Mouse (Mus musculus): ENCODE results near the gene Engase. TPM values are rescaled to one million over a fixed set of nuclear protein-coding genes. Genes with fewer than 3 reads are reported as not detected.

Gene Engase
- polyA plus RNA-seq, 1 experiment from 2014 or later: 6.4 TPM

DNA sequence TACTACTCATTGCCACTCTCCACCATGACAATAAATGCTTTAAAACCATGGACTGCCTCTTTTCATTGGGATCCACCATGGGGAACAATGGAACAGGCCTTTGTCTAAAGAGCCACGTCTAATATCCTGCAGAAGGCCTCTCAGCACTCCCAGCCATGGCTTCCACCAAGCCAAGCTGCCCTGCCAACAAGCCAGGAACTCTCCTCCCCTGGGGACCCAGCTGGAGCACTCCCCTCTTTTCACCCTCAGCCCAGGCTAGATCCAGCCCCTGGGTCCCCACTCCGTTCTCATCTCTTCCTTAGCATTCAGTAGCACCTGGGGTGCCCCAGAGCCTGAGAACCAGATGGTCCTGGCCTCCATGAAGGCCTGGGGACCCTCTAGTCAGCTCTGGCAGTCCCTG lies 23.7 kb upstream of the Engase start:
- H3K27ac ChIP-seq (ENCODE audit: low read depth, low read length): no peak overlapping the region
- no peak overlapping the region for H3K4me3 ChIP-seq (ENCODE audit: low read depth, low read length)
- no peaks in the 10 kb centered on the region for H3K4me1 ChIP-seq (ENCODE audit: control insufficient read depth, insufficient read depth, low read length)
- no peaks in the 10 kb centered on the region for H3K36me3 ChIP-seq (ENCODE audit: control insufficient read depth, insufficient read depth, low read length)
- no peak overlapping the region for H3K4me2 ChIP-seq
- 59% methylated on average over 2 of the region's 2 CpGs for WGBS
- no peak overlapping the region for H3K9ac ChIP-seq (ENCODE audit: low read length)
- ATAC-seq (ENCODE audit: low FRiP score): no peak
- H3K9me3 ChIP-seq (ENCODE audit: control insufficient read depth, low read length): no peaks in the 10 kb centered on the region
- no peaks in the 10 kb centered on the region for H3K27me3 ChIP-seq (ENCODE audit: control insufficient read depth, insufficient read depth, low read length)
- DNase-seq (ENCODE audit: low spot score, missing footprints): no peak

DNA sequence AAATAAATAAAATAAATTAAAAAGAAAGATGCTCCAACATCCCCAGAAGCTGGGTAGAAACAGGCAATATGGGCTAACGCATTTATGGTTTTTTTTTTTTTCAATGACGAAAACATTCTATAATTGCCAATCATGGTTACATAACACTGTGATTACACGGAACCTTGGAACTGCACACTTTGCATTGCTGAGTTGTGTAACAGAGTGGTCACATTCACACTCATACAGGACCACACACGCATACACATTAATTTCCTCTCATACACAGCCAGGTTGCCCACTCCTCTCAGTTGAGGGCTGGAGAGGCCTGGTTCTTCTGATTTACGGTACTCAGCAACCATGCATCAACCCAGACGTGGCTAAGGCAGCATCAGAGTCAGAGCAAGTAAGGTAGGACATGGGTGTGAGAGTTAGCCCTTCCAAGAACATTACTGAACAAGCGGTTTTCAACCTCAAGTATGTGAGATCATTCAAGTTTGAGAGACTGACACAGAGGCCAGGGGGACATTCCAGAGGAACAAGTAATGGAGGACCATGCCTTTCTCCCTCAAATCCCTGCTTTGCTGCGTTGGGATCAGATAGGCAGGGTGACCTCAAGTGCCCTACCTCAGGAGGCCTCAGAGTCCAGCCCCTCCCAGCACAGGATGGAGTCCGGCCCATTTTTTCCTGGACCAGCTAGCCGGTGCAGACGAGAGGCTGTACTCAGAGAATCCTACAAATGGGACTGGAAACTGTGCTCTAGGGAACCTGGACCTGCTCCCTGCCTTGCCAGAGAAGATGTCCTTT lies 22.6 kb upstream of the Engase start:
- Histone ChIP-seq H3K9me3 (ENCODE audit: control insufficient read depth, low read length) (no peaks in the 10 kb centered on the region), H3K9ac (ENCODE audit: low read length) (no peak overlapping the region), H3K27ac (ENCODE audit: low read depth, low read length) (no peak overlapping the region), H3K4me2 (no peak overlapping the region), H3K36me3 (ENCODE audit: control insufficient read depth, insufficient read depth, low read length) (no peaks in the 10 kb centered on the region), H3K4me1 (ENCODE audit: control insufficient read depth, insufficient read depth, low read length) (no peaks in the 10 kb centered on the region), H3K4me3 (ENCODE audit: low read depth, low read length) (no peak overlapping the region), H3K27me3 (ENCODE audit: control insufficient read depth, insufficient read depth, low read length) (no peaks in the 10 kb centered on the region)
- DNase-seq (ENCODE audit: low spot score, missing footprints) (no peak), ATAC-seq (ENCODE audit: low FRiP score) (no peak)
- 73% methylated on average over 11 of the region's 11 CpGs for WGBS

DNA sequence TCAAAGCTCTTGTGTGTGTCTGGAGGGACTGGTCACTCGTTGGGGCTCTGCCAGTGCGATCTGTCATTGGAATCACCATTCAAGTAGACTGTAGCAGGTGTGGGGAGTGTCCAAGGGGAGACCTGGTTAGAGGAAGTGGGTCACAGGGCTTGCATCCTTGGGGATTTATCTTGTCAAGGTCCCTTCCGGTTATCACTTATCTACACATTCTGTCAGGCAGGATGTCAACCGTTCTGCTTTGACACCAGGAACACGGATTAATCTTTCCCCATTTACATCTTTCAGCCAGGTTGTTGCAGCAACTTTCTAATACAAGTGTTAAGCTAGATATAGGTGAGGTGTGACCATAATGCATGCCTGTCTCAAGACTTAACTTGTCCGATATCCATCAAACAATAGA lies 20.8 kb upstream of the Engase start:
- WGBS: 89% methylated on average over 6 of the region's 6 CpGs
- Histone ChIP-seq H3K27me3 (ENCODE audit: control insufficient read depth, insufficient read depth, low read length) (no peaks in the 10 kb centered on the region), H3K4me2 (no peak overlapping the region), H3K27ac (ENCODE audit: low read depth, low read length) (no peak overlapping the region), H3K4me3 (ENCODE audit: low read depth, low read length) (no peak overlapping the region), H3K4me1 (ENCODE audit: control insufficient read depth, insufficient read depth, low read length) (no peaks in the 10 kb centered on the region), H3K36me3 (ENCODE audit: control insufficient read depth, insufficient read depth, low read length) (no peaks in the 10 kb centered on the region), H3K9me3 (ENCODE audit: control insufficient read depth, low read length) (no peaks in the 10 kb centered on the region), H3K9ac (ENCODE audit: low read length) (no peak overlapping the region)
- DNase-seq (ENCODE audit: low spot score, missing footprints) (no peak), ATAC-seq (ENCODE audit: low FRiP score) (no peak)

DNA sequence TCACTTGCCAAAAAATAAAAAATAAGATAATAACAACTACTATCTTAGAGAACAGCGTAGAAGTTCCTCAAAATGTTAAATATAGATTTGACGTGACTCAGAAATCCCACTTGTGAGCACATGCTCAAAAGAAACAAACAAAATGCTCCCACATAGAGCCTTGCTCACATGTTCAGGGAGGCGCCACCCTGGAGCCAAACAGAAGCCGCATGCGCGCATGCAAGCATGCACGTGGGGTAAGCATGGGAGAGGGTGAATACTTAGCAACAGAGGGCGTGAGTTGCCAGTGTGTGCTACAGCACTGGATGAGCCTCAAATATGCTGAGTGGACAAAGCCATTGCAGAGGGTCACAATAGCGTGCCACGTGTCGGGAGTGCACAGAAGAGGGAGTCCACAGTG lies 19.7 kb upstream of the Engase start:
- no peaks in the 10 kb centered on the region for H3K36me3 ChIP-seq (ENCODE audit: control insufficient read depth, insufficient read depth, low read length)
- H3K9me3 ChIP-seq (ENCODE audit: control insufficient read depth, low read length): no peaks in the 10 kb centered on the region
- DNase-seq (ENCODE audit: low spot score, missing footprints): no peak
- no peaks in the 10 kb centered on the region for H3K4me1 ChIP-seq (ENCODE audit: control insufficient read depth, insufficient read depth, low read length)
- no peak overlapping the region for H3K27ac ChIP-seq (ENCODE audit: low read depth, low read length)
- WGBS: 84% methylated on average over 11 of the region's 11 CpGs
- no peak overlapping the region for H3K4me3 ChIP-seq (ENCODE audit: low read depth, low read length)
- ATAC-seq (ENCODE audit: low FRiP score): no peak
- H3K27me3 ChIP-seq (ENCODE audit: control insufficient read depth, insufficient read depth, low read length): no peaks in the 10 kb centered on the region
- no peak overlapping the region for H3K9ac ChIP-seq (ENCODE audit: low read length)
- no peak overlapping the region for H3K4me2 ChIP-seq

DNA sequence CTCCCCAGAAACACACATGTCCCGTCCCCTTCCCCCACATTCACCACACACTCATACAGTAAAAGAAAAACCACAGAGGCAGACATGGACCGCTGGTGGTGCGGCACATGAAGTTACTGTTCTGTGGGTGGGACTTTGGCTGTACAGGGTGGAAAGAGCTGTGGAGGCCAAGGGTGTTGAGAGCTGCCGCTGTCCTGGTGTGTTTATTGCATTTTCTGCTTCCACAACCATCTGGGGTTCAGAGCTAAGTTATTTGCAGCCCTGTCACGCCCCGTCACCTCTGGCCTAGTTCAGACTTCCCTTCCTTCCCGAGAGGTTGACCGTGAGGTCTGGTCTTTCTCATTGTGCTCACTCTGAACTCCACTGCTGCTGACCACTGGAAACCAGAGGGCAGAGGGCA lies 17.6 kb upstream of the Engase start:
- H3K27me3 ChIP-seq (ENCODE audit: control insufficient read depth, insufficient read depth, low read length): no peaks in the 10 kb centered on the region
- no peaks in the 10 kb centered on the region for H3K9me3 ChIP-seq (ENCODE audit: control insufficient read depth, low read length)
- no peaks in the 10 kb centered on the region for H3K4me1 ChIP-seq (ENCODE audit: control insufficient read depth, insufficient read depth, low read length)
- H3K4me3 ChIP-seq (ENCODE audit: low read depth, low read length): no peak overlapping the region
- DNase-seq (ENCODE audit: low spot score, missing footprints) (no peak), ATAC-seq (ENCODE audit: low FRiP score) (no peak)
- H3K27ac ChIP-seq (ENCODE audit: low read depth, low read length): no peak overlapping the region
- H3K36me3 ChIP-seq (ENCODE audit: control insufficient read depth, insufficient read depth, low read length): no peaks in the 10 kb centered on the region
- WGBS: 66% methylated on average over 8 of the region's 8 CpGs
- no peak overlapping the region for H3K9ac ChIP-seq (ENCODE audit: low read length)
- no peak overlapping the region for H3K4me2 ChIP-seq

DNA sequence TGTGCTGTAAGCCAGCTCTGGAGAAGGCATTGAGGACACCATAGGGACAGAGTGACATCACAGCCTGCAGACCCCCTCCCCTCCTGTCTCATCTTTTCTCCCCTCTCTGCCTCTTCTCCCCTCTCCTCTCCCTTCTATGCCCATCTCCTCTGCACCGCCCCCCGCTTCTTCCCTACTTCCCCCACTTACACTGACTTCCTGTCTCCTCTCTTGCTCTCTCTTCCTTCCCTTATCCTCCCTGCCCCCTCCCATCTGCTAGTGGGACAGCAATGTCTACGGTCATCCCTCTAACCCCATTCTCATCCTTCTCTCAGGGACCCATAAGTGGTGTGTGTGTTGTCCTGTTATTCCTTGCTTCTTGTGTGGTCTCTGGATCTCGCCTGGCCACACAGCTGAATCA lies 17.1 kb upstream of the Engase start:
- H3K27ac ChIP-seq (ENCODE audit: low read depth, low read length): no peak overlapping the region
- no peaks in the 10 kb centered on the region for H3K36me3 ChIP-seq (ENCODE audit: control insufficient read depth, insufficient read depth, low read length)
- H3K9ac ChIP-seq (ENCODE audit: low read length): no peak overlapping the region
- no peaks in the 10 kb centered on the region for H3K9me3 ChIP-seq (ENCODE audit: control insufficient read depth, low read length)
- H3K27me3 ChIP-seq (ENCODE audit: control insufficient read depth, insufficient read depth, low read length): no peaks in the 10 kb centered on the region
- no peak overlapping the region for H3K4me3 ChIP-seq (ENCODE audit: low read depth, low read length)
- ATAC-seq (ENCODE audit: low FRiP score) (no peak), DNase-seq (ENCODE audit: low spot score, missing footprints) (no peak)
- H3K4me2 ChIP-seq: no peak overlapping the region
- 79% methylated on average over 4 of the region's 4 CpGs for WGBS
- H3K4me1 ChIP-seq (ENCODE audit: control insufficient read depth, insufficient read depth, low read length): no peaks in the 10 kb centered on the region

DNA sequence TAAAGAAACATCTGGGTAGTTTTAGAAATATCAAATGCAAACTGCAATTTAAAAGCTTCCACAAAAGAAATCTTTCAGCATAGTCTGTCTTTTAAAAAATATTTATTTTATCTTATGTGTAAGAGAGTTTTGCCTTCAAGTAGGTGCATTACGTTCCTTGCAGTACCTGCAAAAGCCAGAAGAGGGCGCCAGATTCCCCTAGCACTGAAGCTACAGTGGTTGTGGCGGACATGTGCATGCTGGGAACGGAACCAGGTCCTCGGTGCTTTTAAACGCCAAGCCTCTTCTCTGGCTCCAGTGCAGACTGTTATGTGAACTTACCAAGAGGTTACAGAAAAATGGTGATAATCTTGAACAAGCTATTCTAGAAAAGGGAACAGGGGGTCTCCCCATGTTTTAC lies 16.3 kb upstream of the Engase start:
- DNase-seq (ENCODE audit: low spot score, missing footprints) (no peak), ATAC-seq (ENCODE audit: low FRiP score) (no peak)
- H3K36me3 ChIP-seq (ENCODE audit: control insufficient read depth, insufficient read depth, low read length): no peaks in the 10 kb centered on the region
- H3K4me3 ChIP-seq (ENCODE audit: low read depth, low read length): no peak overlapping the region
- no peak overlapping the region for H3K9ac ChIP-seq (ENCODE audit: low read length)
- H3K27ac ChIP-seq (ENCODE audit: low read depth, low read length): no peak overlapping the region
- no peak overlapping the region for H3K4me2 ChIP-seq
- H3K9me3 ChIP-seq (ENCODE audit: control insufficient read depth, low read length): no peaks in the 10 kb centered on the region
- no peaks in the 10 kb centered on the region for H3K27me3 ChIP-seq (ENCODE audit: control insufficient read depth, insufficient read depth, low read length)
- WGBS: 56% methylated on average over 6 of the region's 6 CpGs
- no peaks in the 10 kb centered on the region for H3K4me1 ChIP-seq (ENCODE audit: control insufficient read depth, insufficient read depth, low read length)

DNA sequence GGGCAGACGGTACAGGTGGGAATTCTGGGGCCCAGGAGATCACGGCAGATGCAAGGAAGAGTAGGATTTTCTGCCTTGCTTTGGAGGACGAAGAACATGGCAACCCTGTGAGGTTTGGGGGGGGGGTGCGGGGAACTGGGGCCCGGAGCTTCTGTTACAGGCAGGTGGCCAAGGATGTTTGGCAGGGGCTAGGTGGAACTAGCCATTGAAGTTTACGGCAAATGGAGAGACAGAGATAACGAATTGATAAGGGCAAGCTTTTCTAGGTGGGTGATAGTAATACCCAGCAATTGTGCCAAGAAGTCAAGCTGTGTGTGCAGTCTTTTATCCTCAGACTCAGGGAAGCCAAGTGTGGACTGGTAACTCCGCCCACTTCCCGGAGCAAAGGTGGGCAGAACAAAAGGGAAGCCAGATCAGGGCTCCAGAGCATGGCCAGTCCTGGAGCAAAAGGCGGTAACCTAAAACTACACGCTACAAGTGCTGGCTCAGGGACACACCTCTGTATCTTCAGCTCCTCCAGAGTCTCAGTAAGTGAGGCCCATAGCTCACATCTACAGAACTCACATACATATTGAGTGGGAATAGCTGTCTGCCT lies 9.1 kb upstream of the Engase start:
- Histone ChIP-seq H3K4me2 (no peak overlapping the region), H3K36me3 (ENCODE audit: control insufficient read depth, insufficient read depth, low read length) (no peaks in the 10 kb centered on the region), H3K9me3 (ENCODE audit: control insufficient read depth, low read length) (no peaks in the 10 kb centered on the region), H3K9ac (ENCODE audit: low read length) (no peak overlapping the region), H3K27ac (ENCODE audit: low read depth, low read length) (no peak overlapping the region), H3K27me3 (ENCODE audit: control insufficient read depth, insufficient read depth, low read length) (no peaks in the 10 kb centered on the region), H3K4me1 (ENCODE audit: control insufficient read depth, insufficient read depth, low read length) (no peaks in the 10 kb centered on the region), H3K4me3 (ENCODE audit: low read depth, low read length) (no peak overlapping the region)
- ATAC-seq (ENCODE audit: low FRiP score) (no peak), DNase-seq (ENCODE audit: low spot score, missing footprints) (no peak)
- 57% methylated on average over 11 of the region's 11 CpGs for WGBS

DNA sequence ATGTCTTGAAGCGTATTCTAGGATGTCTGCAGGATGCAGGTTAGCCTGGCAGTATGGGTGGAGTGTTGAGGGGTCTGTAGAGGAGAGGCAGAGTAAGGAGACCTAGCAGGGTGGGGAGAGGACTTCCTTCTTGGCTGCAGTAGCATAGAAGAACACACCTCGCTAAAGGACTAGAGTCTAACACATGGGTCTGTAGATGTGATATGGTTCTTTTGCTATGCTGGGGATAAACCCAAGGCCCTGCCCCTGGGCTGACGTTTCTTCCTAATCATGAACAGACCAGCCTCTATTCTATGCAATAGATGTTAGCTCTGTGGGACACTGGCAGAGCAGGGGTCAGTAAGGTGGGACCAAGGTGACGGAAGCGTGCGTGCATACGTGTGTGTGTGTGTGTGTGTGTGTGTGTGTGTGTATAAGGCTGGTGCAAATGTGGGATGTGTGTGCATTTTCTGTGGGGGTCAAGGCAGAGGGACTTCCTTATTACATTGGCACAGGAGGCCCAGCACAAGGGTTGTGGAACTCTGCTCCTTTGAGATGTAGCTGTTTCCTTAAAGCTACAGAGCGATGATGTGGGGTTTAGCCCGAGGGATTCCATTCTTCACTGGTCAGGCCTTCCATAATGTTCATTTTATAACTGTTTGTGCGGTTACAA lies 7.0 kb upstream of the Engase start:
- H3K27me3 ChIP-seq (ENCODE audit: control insufficient read depth, insufficient read depth, low read length): no peaks in the 10 kb centered on the region
- H3K27ac ChIP-seq (ENCODE audit: low read depth, low read length): no peak overlapping the region
- H3K4me3 ChIP-seq (ENCODE audit: low read depth, low read length): no peak overlapping the region
- no peaks in the 10 kb centered on the region for H3K36me3 ChIP-seq (ENCODE audit: control insufficient read depth, insufficient read depth, low read length)
- no peak overlapping the region for H3K9ac ChIP-seq (ENCODE audit: low read length)
- H3K4me2 ChIP-seq: no peak overlapping the region
- ATAC-seq (ENCODE audit: low FRiP score) (no peak), DNase-seq (ENCODE audit: low spot score, missing footprints) (no peak)
- 86% methylated on average over 10 of the region's 10 CpGs for WGBS
- no peaks in the 10 kb centered on the region for H3K9me3 ChIP-seq (ENCODE audit: control insufficient read depth, low read length)
- no peaks in the 10 kb centered on the region for H3K4me1 ChIP-seq (ENCODE audit: control insufficient read depth, insufficient read depth, low read length)
